Mouse (Mus musculus): ENCODE data around the gene Zbtb2.

The Zbtb2 gene

DNA sequence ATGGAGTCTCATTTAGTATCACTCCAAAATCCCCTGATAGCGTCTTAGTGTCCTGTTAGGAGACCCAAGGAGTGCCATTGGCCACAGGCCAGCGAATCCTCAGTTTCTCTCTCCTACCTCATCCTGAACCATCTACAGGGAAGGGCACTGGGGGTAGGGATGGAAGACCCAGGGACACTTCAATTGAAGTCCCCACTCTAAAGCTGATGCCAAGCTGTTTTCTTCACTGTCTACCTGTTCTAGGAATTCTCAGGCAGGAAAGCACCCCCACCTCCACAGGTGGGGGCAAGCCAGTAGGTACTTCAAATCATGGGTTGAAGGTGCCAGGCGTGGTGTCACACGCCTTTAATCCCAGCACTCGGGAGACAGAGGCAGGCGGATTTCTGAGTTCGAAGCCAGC is 3.7 kb downstream of the Zbtb2 start:
- DNase-seq, result peak; percentile 25

DNA sequence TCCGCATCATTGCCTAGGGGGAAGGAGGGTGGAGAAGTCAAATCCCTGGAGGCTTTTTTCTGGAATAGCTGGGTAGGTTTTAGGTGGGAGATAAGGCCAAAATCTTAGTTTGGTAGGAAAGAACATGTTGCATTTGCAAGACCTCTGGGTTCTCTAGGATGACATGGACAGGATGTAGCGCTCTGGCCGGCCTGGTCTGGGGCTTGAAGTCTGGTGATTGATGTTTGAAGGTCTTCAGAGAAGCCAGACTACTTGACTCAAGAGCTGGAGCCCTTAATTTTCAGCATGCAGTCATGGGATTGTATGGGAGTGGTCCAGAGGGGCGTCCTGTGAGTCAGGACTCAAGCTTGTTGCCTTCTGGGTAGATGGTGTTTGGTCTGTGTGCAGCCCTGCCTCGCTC is 7.2 kb downstream of the Zbtb2 start:
- no peak for DNase-seq

DNA sequence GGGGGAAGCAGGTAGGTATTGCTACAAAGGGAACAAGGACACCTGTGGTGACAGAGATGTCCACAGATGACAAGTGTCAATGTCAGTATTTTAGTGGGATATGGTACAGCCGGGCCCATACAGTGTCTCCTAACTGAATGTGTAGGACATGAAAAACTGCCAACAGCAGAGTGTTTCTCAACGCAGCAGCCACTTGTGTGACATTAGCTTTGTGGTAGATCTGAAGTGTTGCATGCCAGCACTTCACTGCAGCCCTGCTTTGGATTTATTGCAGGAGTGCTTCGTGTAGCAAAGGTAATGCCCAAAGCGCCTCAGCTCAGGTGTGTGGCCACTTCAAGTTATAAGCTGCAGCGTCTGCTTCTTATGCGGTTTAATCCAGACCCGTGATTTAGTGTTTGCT is 11.0 kb downstream of the Zbtb2 start:
- DNase-seq, result no peak

DNA sequence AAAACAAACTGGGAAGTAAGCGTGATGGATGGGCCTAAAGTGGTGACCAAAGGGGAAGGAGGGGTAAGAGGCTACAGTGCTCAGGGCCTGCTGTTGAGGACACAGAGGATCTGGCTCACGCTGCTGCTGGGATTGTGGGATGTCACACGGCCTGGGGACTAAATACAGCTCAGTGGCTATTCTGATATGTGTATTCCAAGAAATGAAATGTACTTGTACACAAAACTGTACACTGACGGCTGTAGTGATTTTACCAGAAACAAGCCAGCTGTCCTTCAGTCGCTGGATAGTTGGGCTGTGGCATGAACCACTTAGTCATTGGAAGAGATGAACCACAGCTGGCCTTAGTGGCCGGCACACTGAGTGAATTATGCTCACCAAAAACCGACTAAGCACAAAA is 11.4 kb downstream of the Zbtb2 start:
- DNase-seq, result no peak

DNA sequence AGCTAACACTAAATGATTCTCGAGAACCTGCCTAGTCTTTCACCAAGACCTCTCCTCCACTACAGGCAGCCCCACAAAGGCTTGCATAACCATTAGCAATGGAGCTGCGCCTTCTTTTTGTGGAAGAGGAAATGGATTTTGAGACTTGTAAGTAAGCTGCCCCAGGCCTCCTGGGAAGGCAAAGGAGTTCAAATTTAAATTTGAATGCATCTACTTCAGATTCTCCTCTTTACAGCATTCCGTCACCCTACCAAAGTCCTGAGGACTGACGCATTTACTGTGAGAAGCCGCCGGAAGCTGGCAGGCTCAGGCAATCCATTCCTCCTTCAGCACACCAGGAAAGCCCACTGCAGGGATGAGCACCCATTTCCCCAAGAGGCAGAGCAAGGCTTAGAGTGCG is 12.6 kb downstream of the Zbtb2 start:
- no peak for DNase-seq

DNA sequence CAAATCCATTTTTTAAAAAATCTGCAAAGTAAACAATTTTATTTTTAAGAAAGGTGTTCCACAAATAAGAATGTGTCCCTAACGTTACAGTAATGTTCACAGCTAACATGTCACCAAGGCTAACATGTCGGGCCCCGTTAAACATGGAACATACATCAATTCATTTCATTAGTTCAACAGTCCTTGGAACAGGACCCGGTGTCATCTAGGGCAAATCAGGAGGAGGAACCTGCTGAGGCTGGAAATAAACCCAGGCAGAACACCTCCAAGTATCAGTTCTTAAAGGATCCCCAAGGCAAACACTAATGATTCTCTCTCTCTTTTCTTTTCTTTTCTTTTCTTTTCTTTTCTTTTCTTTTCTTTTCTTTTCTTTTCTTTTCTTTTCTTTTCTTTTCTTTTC is 13.2 kb downstream of the Zbtb2 start:
- DNase-seq, result no peak

DNA sequence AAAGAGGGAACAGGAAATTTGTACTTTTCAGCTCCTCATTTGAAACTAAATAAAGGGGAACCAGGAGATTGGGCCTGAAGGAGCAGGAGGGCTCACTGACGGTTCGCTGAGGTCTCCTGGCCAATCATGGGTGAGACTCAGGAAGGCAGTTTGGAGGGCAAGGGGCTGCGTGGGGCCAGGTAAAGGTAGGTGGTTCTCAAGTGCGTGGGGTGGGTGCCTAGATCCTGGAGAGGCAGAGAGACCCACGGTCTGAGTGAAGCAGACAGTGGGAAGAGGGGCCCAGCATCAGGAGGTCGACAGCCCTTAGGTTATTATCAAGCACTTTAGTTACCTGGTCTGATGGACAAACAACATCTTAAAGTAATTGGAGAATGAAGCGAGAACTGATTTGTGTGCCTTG is 13.7 kb downstream of the Zbtb2 start:
- no peak for DNase-seq

DNA sequence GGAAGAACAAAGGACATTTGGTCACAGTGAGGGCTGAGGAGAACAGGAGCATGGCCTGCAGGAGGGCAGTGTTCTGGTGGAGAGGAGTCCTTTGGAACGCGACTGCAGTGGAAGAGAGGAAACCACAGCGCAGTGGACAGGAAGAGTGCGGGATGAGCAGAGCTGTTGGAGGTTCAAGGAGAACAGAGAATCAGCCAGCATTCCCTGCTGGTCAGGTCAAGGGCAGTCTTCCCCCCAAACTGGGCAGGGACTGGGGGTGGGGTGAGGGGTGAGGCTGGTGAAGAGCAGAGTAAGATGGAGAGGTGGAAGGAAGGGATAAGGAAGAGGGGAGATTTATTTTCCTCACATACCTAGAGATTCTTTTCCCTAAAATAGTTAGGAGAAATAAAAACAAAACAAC is 14.3 kb downstream of the Zbtb2 start:
- no peak for DNase-seq

DNA sequence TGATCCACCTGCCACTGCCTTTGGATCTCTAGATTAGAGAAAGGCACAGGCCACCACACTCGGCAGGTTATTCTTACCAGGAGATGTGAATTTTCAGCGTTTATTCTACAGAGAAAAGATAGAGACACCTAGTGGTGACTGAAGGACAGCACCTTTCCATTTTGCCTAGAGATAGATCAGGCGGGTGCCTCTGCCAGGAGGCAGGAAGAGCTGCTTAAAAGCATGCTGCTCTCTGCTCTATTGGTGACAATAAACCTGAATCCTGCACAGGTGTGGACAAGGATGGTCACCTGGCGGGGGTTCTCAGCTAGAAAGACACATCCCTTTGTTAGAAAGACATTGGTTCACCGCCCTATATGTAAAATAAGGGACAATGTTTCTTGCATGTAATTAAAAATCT is 15.9 kb downstream of the Zbtb2 start:
- no peak for DNase-seq

DNA sequence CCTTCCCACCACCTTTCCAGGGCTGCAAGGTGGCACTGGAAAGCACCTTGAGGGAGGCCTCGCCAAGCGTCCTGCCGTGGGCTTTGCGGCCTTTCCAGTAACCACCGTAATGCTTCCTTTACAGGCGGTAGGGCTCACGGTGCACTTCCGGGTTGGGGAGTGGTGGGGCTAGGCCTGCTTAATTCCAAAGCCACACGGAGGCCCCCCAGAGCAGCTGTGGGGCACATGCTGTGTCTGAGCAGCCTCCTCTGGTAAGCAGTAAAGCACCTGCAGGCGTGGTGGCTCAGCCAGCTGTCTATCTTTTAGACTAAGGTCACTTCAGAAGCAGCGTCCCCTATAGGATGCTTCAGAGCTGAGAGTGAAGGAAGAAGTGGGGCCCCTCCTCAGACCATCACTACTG is 17.8 kb downstream of the Zbtb2 start:
- no peak for DNase-seq

DNA sequence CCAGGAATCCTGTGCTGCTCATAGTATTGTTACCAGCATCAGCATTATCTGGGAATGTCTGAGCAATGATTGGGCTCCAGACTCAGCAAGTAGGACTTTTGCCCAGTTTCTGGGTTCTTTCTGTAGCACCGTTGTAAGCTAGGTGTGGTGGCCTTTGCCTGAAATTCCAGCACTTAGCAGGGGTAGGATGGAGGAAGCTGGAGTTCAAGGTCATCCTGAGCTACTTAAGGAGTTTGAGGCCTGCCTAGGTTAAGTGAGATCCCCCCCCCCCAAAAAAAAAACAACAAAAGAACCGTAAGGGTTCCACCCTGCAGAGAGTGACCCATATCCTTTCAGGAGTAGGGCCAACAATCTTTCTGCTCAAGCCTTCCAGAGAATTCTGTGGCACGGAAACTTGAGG is 23.3 kb downstream of the Zbtb2 start:
- no peak for DNase-seq

DNA sequence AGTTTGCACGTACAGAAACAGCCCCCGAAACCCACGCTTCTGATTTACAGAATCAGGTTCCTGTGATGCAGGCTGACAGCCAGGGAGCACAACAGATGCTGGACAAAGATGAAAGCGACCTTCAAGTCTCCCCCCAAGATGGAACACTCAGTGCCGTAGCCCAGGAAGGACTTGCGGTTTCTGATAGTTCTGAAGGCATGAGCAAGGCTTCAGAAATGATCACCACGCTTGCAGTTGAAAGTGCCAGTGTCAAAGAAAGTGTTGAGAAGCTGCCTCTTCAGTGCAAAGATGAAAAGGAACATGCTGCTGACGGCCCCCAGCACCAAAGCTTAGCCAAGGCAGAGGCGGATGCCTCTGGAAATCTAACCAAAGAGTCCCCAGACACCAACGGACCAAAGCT is 30.5 kb downstream of the Zbtb2 start:
- no peak for DNase-seq

DNA sequence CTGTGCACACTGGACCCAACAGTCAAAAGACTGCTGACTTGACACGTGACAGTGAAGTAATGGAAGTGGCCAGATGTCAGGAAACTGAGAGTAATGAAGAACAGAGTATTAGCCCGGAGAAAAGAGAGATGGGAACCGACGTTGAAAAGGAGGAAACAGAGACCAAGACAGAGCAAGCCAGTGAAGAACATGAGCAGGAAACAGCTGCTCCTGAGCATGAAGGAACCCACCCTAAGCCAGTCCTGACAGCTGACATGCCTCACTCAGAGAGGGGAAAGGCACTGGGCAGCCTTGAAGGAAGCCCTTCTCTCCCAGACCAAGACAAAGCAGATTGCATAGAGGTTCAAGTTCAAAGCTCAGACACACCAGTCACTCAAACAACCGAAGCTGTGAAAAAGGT is 31.3 kb downstream of the Zbtb2 start:
- no peak for DNase-seq

DNA sequence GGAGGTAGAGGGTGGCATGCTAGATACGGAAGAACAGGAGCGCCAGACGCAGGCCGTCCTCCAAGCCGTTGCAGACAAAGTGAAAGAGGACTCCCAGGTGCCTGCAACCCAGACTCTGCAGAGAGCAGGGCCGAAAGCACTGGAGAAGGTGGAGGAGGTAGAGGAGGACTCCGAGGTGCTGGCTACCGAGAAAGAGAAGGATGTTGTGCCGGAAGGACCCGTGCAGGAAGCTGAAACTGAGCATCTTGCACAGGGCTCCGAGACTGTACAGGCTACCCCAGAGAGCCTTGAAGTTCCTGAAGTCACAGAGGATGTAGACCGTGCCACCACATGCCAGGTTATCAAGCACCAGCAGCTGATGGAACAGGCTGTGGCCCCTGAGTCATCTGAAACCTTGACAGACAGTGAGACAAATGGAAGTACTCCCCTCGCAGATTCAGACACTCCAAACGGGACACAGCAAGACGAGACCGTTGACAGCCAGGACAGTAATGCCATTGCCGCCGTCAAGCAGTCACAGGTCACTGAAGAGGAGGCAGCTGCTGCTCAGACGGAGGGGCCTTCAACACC is 31.9 kb downstream of the Zbtb2 start:
- no peak for DNase-seq

DNA sequence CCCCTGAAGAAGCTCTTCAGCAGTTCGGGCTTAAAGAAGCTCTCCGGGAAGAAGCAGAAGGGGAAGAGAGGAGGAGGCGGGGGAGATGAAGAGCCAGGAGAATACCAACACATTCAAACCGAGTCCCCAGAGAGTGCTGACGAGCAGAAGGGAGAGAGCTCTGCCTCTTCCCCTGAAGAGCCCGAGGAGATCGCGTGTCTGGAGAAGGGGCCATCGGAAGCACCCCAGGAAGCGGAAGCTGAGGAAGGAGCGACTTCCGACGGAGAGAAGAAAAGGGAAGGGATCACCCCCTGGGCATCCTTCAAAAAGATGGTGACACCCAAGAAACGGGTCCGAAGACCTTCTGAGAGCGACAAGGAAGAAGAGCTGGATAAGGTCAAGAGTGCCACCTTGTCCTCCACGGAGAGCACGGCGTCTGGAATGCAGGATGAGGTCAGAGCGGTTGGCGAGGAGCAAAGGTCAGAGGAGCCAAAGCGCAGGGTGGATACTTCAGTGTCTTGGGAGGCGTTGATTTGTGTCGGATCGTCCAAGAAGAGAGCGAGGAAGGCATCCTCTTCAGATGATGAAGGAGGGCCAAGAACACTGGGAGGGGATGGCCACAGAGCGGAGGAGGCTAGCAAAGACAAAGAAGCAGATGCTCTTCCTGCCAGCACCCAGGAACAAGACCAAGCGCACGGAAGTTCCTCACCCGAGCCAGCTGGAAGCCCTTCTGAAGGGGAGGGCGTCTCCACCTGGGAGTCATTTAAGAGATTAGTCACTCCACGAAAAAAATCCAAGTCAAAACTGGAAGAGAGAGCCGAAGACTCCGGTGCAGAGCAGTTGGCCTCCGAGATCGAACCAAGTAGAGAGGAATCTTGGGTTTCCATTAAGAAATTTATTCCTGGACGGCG is 33.3 kb downstream of the Zbtb2 start:
- no peak for DNase-seq

DNA sequence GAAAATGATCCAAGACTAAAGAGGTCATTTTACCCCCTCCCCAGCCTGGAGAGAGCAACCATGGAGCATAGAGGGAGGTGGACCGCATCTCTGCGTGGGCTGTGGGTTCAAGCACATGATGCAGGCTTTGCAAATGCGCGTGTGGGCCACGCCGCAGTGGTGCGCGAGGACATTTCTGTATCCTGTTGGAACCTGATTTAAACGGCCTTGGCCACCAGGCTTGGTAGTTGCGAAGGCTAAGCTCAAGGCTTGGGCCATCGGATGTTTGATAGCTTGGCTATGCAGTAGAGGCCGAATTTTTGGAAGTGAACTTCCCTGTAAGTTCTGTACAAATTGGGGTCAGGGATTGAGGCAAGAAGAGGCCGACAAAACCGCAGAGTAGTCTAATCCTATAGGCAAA is 40.3 kb downstream of the Zbtb2 start:
- DNase-seq, result no peak

DNA sequence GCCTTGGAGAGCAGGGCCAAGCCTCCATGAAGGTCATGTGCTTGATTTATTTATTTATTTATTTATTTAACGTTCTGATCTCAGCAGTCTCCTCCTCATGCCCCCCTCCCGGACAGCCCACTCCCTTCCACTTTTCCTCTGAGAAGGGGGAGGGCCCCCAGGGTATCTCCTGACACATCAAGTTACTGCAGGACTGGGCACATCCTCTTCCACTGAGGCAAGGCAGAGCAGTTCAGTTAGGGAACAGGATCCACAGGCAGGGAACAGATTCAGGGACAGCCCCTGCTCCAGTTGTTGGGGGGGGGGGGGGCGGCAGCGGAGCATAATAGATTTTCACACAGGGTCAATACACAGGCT is 40.8 kb downstream of the Zbtb2 start:
- DNase-seq, result no peak

DNA sequence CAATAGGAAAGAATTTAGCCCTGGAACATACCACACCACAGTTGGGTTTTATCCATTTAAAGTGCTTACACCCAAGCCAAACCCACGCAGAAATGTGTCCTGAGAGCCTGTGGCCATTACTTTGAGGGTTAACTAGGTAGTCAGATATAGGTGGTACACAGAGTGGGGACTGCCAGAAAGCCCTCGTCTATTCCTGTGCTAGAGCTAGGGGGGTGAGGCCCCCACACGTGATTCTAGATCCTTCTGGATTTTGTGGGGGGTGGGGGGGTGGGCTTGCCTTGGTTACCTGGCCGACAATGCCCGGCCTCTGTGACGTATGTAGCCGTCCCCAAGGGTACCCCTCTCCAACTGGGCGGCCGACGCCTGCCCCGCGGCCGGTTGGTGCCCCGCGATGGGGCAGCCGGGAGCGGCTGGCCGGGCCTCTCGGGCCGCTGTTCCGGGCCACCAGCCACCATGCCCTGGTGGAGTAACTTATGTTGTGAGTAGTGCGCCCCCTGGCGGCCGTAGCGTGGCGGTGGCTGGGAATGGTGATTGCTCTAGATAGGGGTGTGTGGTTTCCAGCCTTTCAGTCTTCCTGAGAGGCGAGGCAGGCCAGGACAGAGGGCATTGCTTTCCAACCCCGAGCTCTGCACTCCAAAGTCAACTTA is 41.3 kb downstream of the Zbtb2 start:
- peak; percentile 90 for DNase-seq

DNA sequence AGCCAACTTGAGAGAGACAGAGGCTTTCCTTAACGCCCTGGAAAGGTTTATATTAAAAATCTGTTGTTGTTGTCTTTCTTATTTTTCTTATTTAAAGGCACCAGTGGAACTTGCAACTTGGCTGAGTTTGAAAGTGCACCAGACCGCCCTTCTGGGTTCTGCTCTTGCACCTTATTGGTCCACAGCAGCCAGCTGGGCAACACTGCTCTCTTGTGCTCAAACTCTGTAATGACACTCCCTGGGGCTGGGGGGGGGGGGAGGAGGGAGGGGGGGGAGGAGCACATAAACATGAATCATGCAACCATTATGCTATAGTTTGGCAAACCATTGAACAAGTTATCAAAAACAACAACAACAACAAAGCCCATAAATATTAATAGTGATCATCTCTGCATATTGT is 46.5 kb downstream of the Zbtb2 start:
- no peak for DNase-seq

DNA sequence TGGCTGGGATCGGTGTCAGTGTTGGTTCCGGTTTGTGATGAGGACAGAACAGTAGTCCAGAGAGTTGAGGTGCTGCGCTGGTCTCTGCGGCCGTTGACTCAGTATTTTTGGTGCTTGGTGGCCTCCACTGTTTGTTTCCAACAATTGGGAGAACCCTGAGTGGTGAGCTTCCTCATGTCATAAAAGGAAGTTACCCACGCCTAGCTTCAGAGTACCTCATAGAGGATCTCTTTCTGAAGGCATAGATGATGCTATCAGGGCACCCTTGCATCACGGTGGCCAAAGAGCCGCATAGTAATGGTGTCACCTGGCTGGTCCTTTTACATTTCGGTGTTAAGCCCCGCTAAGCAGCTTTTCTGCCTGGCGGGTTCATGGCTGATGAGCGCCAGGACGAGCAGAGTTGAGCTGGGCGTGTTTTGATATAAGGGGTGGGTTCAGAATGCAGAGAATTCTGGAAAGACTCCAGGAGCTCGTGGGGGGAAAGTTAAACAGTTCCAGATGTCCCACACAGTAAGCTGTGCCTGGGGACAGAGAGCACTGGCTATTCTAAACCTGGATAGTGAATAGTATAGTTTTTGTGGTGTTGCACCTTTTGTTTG is 48.9 kb downstream of the Zbtb2 start:
- no peak for DNase-seq

DNA sequence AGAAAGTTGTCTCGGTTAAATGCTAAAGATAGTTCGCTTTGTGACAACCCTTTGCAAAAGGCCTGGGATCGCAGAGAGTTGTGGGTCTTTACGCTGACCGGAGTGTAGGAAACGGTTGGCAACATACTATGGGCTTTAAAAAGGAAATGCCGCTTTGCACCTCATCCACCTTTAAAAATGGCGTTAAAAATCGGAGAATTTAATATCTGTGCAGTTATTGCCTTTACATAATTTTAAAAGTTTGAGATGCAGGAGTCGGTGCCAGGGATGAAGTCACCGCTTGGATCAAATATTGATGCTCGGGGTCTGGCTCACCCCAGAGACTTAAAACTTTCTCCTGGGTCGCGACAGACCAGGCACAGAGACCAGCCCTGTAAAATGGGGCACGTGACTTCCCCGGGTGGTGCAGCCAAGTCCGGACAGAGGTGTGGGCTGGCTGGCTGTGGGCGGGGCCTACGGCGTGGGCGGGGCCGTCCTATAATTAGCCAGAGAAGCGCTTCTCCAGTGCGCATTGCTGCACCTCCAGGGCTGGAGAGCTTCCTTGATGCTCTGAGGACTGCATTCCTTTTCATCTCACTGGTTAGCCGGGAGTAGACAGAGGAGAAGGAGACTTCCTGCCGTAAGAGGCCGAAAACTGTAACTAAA is 53.7 kb downstream of the Zbtb2 start:
- DNase-seq, result peak; percentile 56

DNA sequence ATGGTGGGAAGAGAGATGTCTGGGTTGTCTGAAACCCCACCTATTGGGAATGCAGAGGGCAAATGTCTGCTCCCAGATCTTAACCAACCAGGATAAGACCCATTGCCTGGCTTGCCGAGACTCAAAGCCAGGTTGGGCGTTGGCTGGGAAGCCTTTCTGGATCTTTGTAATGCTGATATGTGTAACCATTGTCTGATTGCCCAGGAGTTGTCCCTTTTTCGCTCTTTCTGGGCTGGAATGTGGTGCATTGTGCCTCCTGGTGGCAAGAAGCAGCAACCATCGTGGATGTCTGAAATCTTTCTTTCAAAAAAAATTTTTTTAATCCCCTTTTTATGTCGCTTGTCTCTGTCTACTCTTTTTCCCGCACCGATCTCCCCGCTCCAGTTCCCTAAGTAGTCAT is 54.6 kb downstream of the Zbtb2 start:
- DNase-seq, result peak; percentile 60

DNA sequence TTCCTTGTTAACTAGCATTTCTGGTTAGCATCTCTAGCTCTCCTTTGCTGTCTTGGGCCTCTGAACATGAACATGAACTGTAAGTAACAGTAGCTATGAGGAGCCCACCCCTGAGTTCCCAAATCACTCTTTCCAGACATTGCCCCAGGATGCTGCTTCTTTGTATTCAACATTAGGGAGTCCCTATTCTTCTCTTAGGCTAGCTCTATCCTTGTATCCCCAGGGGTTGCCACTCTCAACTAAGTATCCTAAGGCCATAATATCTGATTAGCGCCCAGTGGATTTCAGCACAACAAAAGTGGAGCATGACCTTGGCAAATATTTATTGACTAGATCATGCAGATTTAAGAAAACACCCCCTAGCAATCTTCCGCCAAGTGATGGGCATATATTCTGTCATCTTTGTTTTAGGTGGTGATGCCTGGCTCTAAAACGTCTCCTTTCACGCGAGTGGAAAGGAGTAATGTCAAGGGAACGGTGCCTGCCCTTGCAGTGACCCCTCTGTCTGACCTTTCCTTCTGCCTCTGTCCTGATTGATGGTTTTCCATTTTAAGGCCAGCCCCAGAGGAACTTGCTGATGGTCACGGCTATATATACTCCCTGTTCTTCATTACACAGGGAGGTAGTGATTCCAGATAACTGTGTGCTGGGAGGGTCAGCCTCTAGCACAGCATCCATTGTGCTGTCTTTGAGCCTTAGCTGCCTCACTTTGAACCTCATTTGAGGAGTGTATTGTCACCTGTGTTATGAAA is 55.5 kb downstream of the Zbtb2 start:
- DNase-seq, result no peak
